Mouse (Mus musculus) left cerebral cortex, postnatal 4 days (tissue): Measurements from ENCODE around the gene Sh3bp5l. TPM values are rescaled to one million over a fixed set of nuclear protein-coding genes. Genes with fewer than 3 reads are reported as not detected.
A peak's percentile ranks its signal among the peaks of the same experiment; 100 is the strongest.
"Not testable (repeated sequence)": the region's sequence is repeated elsewhere in the genome, so short reads cannot be mapped to it uniquely, and the experiment has no call there.

Source experiments
- DNase-seq: peaks from one replicate; pipeline ENCODE4 v3.0.0-alpha.2; 2022
- intact Hi-C: fragments of 180-260 bp; cut with DNase I; formaldehyde crosslinking; loops from one replicate; pipeline ENCODE4 v1.15.1; 2025
- total RNA-seq, 2 experiments: library from RNA; stranded (reverse); gene quantifications; 2 replicates each; pipeline ENCODE4 v1.2.3; 2021

The Sh3bp5l gene
- total RNA-seq, 2 experiments from 2014 or later: 44.2 to 48.8 TPM

DNA sequence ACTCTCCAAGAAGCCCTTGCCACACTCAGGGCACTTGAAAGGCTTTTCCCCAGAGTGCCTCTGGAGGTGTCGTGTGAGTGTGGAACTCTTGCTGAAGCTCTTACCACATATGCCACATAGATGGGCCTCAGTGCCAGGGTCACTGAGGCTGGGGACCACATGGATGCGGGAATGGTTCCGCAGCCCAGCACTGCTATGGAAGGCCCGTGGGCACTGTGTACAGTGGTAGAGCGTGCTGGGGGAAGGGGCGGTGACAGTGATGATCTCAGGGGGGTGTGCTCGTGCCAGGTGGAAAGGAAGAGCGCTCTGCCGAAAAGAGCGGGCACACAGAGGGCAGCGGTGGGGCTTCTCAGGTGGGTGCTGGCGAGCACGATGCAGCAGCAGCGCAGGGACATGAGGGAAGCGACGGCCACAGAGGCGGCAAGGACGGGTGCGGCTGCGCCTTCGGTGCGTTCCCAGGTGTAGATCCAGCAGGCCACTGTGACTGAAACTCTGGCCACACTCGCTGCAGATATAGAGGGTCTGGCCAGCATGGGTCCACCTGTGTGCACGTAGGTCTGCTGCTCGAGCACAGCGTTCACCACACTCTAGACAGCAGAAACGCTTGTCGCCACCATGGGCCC, 13.6 kb upstream of the Sh3bp5l start:
- intact Hi-C loops: no loop called here
- DNase-seq: no peak

DNA sequence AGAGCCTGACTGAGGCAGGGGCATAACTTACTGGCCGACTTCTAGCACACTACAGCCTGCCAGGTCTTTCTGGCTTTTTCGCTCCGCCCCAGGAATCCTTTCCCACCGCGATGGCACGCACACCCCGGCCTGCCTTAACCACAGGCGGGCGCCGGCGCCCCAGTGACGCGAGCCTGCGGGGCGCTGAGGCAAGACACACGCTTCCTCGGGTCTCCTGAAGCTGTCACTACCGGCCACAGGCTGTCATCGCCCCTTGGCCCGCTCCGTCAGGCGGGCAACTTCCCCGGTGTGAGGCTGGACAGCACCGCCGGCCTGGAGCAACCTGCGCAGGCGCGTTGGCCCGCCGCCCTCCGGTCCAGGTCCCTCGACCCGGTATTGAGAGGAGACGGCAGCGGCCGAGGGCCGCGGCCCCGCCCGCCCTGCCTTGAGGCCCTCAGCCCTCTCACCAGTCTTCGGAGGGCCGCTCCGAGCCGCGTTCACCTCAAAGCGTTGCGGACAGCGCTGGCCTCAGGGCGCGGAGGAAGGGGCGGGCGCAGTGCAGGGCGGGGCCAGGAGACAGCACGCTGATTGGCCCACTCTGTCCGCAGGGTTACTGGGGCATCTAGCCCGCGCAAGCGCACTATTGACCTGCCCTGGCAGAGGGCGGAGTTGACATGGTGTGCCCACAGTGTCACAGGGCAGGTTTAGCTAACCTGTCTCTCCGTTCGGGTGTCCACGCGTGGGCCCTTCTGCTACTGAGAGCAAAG, 7.5 kb upstream of the Sh3bp5l start:
- DNase-seq: peak; percentile 98
- intact Hi-C loops: no loop called here

- intact Hi-C loops: no loop called here
These were observed 6.8 kb upstream of the Sh3bp5l start for GRCm38 (mm10) chr11:58323570-58324340.

GRCm38 (mm10) chr11:58324614-58325229, 5.8 kb upstream of the Sh3bp5l start:
- intact Hi-C loops: no loop called here

More at GRCm38 (mm10) chr11:58323570-58324340, 6.8 kb upstream of the Sh3bp5l start:
- no peak for DNase-seq

GRCm38 (mm10) chr11:58326781-58327180, 3.7 kb upstream of the Sh3bp5l start:
- intact Hi-C loops: no loop called here
- DNase-seq: no peak

More at GRCm38 (mm10) chr11:58324614-58325229, 5.8 kb upstream of the Sh3bp5l start:
- DNase-seq: no peak

- intact Hi-C loops: no loop called here
- DNase-seq: no peak
These were observed 633 bp upstream of the Sh3bp5l start for GRCm38 (mm10) chr11:58329906-58330275.

- intact Hi-C loops: no loop called here
- DNase-seq: peak; percentile 26
These were observed 598 bp downstream of the Sh3bp5l start for GRCm38 (mm10) chr11:58331149-58331495.

- intact Hi-C loops: no loop called here
- peak; percentile 14 for DNase-seq
These were observed 1.0 kb downstream of the Sh3bp5l start for GRCm38 (mm10) chr11:58331546-58331945.

DNA sequence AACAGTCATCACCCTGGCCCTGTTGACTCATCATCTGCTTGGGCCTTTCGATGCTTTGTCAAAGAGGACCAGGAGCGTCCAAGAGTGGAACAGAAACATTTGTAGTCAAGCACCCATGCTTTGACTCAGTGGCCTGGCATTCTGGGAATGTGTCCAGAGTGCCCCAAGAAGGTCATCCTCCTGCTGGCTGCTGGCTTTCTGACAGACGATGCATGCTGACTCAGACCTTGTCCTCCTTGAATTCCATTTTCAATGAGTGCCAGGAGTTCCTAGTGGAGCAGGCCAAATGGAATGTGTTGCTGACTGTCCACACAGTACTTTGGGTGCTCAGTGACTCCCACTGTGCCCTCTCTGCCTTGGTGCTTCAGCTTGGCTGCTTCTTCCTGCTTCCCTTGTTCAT, 4.2 kb downstream of the Sh3bp5l start:
- intact Hi-C loops: no loop called here
- DNase-seq: no peak

- intact Hi-C loops: no loop called here
These were observed 16.2 kb downstream of the Sh3bp5l start for GRCm38 (mm10) chr11:58346745-58347144.

DNA sequence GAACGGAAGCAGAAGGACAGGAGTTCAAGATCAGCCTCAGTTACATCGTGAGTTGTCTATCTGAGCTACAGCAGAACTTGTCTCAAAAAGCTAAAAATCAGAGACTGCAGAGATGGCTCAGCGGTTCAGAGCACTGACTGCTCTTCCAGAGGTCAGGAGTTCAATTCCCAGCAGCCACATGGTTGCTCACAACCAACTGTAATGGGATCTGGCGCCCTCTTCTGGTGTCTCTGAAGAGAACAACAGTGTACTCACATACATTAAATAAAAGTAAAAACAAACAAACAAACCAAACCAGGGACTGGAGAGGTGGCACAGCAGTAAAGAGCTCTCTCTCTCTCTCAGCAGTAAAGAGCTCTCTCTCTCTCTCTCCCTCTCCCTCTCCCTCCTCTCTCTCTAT, 20.1 kb downstream of the Sh3bp5l start:
- intact Hi-C loops: no loop called here
- no peak for DNase-seq

More at GRCm38 (mm10) chr11:58346745-58347144, 16.2 kb downstream of the Sh3bp5l start:
- DNase-seq: no peak

DNA sequence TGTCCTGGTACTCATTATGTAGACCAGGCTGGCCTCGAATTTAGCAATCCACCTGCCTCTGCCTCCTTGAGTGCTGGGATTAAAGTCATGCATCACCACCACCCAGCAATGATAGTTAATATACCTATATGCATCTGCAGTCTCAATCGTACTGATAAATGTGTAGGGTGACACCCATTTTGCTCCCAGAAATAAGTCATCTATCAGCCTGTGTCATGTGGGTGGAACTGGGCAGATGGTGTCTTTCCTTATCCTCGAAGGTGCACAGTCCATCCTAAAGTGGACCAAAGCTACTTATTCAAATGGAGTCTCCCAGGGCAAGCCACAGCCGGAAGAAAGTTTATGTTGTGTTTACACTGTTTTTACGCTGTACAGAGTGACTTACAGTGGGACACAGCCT, 20.7 kb downstream of the Sh3bp5l start:
- intact Hi-C loops: no loop called here
- no peak for DNase-seq

DNA sequence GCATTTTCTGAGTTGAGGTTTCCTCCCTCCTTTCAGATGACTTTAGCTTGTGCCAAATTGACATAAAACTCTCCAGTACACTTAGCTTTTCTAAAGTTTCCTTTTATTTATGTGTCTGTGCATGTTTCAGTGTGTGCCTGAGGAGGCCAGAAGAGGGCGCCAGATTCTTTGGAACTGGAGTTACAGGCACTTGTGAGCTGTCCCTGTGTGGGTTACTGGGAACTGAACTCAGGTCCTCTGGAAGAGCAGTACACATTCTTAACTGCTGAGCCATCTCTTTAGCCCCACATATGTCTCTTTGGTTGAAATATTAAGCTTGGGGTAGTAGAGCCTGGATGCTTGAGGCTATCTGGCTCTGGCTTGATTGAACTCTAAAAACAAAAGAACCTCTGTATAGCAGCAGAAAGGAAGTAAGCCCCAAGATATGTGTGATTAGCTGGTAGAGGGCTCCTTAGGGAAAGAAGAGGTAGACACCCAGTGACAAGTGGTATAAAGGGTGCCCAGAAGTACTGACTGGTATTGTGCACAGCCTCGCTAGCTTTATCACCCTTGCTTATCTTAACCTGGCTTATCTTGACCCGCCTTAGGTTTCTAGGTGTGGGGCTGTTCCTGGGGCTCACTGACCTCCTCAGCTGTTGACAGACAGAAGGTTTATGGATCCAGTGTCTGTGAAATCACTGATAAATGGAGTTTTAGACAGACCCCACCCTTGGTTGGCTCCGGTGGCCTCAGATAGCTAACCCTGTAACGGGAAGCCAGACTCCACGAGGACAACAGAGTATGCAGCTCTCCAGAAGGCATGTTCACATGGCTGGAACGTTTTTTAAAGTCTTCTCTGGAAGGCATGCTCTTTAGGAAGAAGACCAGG, 22.4 kb downstream of the Sh3bp5l start:
- DNase-seq: no peak
- intact Hi-C loops: no loop called here

GRCm38 (mm10) chr11:58353709-58354108, 23.2 kb downstream of the Sh3bp5l start:
- no peak for DNase-seq
- intact Hi-C loops: no loop called here

GRCm38 (mm10) chr11:58354476-58354875, 24.0 kb downstream of the Sh3bp5l start:
- DNase-seq: no peak
- intact Hi-C loops: no loop called here

DNA sequence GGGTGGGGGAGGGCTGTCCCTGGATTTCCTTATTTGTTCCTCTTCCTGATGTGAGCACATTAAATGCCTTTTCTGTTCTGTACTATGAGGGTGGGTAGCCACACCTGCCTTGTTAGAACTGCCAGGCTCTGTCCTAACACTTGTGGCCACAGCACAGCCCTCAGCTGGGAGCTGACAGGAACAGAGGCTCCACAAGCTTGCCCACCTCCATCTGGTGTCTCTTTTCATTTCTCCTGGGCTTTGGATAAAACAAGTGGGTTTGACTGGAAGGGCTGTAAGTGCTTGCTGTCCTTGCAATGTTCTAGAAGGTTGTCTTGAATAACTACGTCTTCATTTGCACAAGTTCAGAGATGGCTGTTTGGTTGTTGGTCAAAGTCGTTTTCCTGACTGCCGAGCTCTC, 24.4 kb downstream of the Sh3bp5l start:
- DNase-seq: no peak
- intact Hi-C loops: no loop called here

GRCm38 (mm10) chr11:58357042-58357441, 26.5 kb downstream of the Sh3bp5l start:
- DNase-seq: no peak
- intact Hi-C loops: no loop called here

- peak; percentile 15 for DNase-seq
- intact Hi-C loops: no loop called here
These were observed 27.5 kb downstream of the Sh3bp5l start for GRCm38 (mm10) chr11:58357844-58358534.

- intact Hi-C loops, DNase-seq: not testable (repeated sequence)
These were observed 32.0 kb downstream of the Sh3bp5l start for GRCm38 (mm10) chr11:58362562-58362961.

GRCm38 (mm10) chr11:58364454-58364853, 33.9 kb downstream of the Sh3bp5l start:
- DNase-seq: no peak
- intact Hi-C loops: no loop called here
